In genomic region chr7:127255008-127255407, GRCm38 (mm10) we compare ENCODE assay signal across 9 mouse cellular contexts. TPM values are rescaled to one million over a fixed set of nuclear protein-coding genes. Genes with fewer than 3 reads are reported as not detected.
DNase-seq lines count a peak whose midpoint lies in the region; ATAC-seq and TF ChIP-seq lines count a peak whose summit lies in the region.
"Had no signal": no experiment of that assay in that cellular context is flagged by ENCODE, and none has a peak within 500 bp of the region (broad histone marks: within the 10 kb centered on the region; RNA-seq: fewer than 3 reads in every experiment).

No protein-coding gene starts in this region.

- no peaks in the 10 kb centered on the region for H3K27me3 ChIP-seq in heart, embryonic 12.5 days (replicated peaks)
- no peaks in the 10 kb centered on the region for H3K27me3 ChIP-seq in hindbrain, embryonic 10.5 days (ENCODE audit: insufficient read depth, poor library complexity, severe bottlenecking)

- peak overlapping the region; percentile 55 for H3K4me3 ChIP-seq in heart, embryonic 12.5 days
- H3K4me3 ChIP-seq in ES-E14 (ENCODE audit: insufficient read depth in 1 of 2, low read depth in 1 of 2, low read length in 2 of 2, poor library complexity in 1 of 2, severe bottlenecking in 1 of 2) = peak overlapping the region; percentile 51 to 77
- H3K4me3 ChIP-seq in hindbrain, embryonic 10.5 days = peak overlapping the region; percentile 65

- H3K27ac ChIP-seq in heart, embryonic 12.5 days (ENCODE audit: poor library complexity, severe bottlenecking) = no peak overlapping the region
- H3K27ac ChIP-seq in ES-E14 (ENCODE audit: insufficient read depth, low read depth, low read length, poor library complexity, severe bottlenecking) = no peak overlapping the region; the same call in 1 of the 2 replicates
- H3K27ac ChIP-seq in hindbrain, embryonic 10.5 days = peak overlapping the region; percentile 91

- no peak for DNase-seq in heart, postnatal 4 days
- no peak for DNase-seq in ES-E14 (ENCODE audit: low read depth, low spot score)
- DNase-seq in hindbrain, embryonic 10.5 days (ENCODE audit: low spot score) = no peak
- DNase-seq in cerebellum, adult 9-10 months = no peak
- no peak for DNase-seq in thymus, postnatal 10 days (ENCODE audit: low spot score in 2 of 2)
- DNase-seq: kidney, postnatal 36 days had no signal

- H3K4me1 ChIP-seq in heart, embryonic 12.5 days (replicated peaks) = peaks cover 19% of the 10 kb centered on the region
- no peaks in the 10 kb centered on the region for H3K4me1 ChIP-seq in ES-E14 (ENCODE audit: control insufficient read depth in 2 of 2, insufficient read depth in 2 of 2, low read length in 2 of 2, poor library complexity in 1 of 2)
- H3K4me1 ChIP-seq in hindbrain, embryonic 10.5 days (replicated peaks) = peaks cover 31% of the 10 kb centered on the region

- ATAC-seq in heart, embryonic 12.5 days (ENCODE audit: insufficient number of reproducible peaks, low FRiP score) = no peak
- ATAC-seq in megakaryocyte-erythroid progenitor cell, adult 5-6 weeks (replicated peaks; ENCODE audit: low FRiP score, low TSS enrichment, poor library complexity, severe bottlenecking) = peak; percentile 41; the same call in 1 of the 2 replicates
- ATAC-seq in inflammation-experienced regulatory T-cells, adult 6 months = no peak

- in situ Hi-C loops in ES-E14 (cut with MboI; ENCODE audit: low sequenced_read_pairs in 2 of 2, unreplicated experiment in 2 of 2) = no loop called here

- H3K9me3 ChIP-seq in heart, embryonic 12.5 days (replicated peaks) = no peaks in the 10 kb centered on the region
- H3K9me3 ChIP-seq in ES-E14 (ENCODE audit: control insufficient read depth, insufficient read depth, low read depth, low read length) = no peaks in the 10 kb centered on the region
- no peaks in the 10 kb centered on the region for H3K9me3 ChIP-seq in hindbrain, embryonic 10.5 days

- peak overlapping the region; percentile 73 for H3K4me2 ChIP-seq in heart, embryonic 12.5 days

- H3K36me3 ChIP-seq in heart, embryonic 12.5 days = peaks cover 17% of the 10 kb centered on the region
- peaks cover 27% of the 10 kb centered on the region for H3K36me3 ChIP-seq in ES-E14 (ENCODE audit: control insufficient read depth, insufficient read depth, low read length, poor library complexity, severe bottlenecking)
- peaks cover 56% of the 10 kb centered on the region for H3K36me3 ChIP-seq in hindbrain, embryonic 10.5 days

- WGBS in heart, embryonic 12.5 days = 19% methylated on average over 4 of the region's 4 CpGs
- 38% methylated on average over 4 of the region's 4 CpGs for WGBS in hindbrain, embryonic 10.5 days

- peak overlapping the region; percentile 73; the same call in 1 of the 2 replicates for H3K9ac ChIP-seq in heart, embryonic 12.5 days
- peak overlapping the region; percentile 83; the same call in 1 of the 2 replicates for H3K9ac ChIP-seq in ES-E14 (ENCODE audit: insufficient read depth, low read depth, low read length, poor library complexity, severe bottlenecking)

TF ChIP-seq in ES-E14, 5 proteins besides CTCF, POLR2A, EP300 and RAD21:
- TF ChIP-seq CHD2 (IDR thresholded peaks at IDR 0.05; ENCODE audit: low read depth, low read length) (no peak), ZNF384 (IDR thresholded peaks at IDR 0.05; ENCODE audit: low read depth, low read length) (no peak), HCFC1 (IDR thresholded peaks at IDR 0.05; ENCODE audit: borderline replicate concordance, insufficient read depth, low read length) (no peak), ZC3H11A (IDR thresholded peaks at IDR 0.05; ENCODE audit: borderline replicate concordance, low read depth, low read length) (no peak), MAFK (IDR thresholded peaks at IDR 0.05; ENCODE audit: insufficient read depth, low read depth, low read length) (no peak)

RNA-seq across cellular contexts. Expression of gene Dctpp1, which starts 5.5 kb away (rescaled TPM):
- 162 and 163 TPM in 2 replicates for polyA plus RNA-seq in heart, embryonic 12.5 days (2016; fragmentation: Nextera tagmentation; extraction: Ambion mirVana)
- 10 to 100 TPM; 62.0 to 64.5 TPM for total RNA-seq in heart, postnatal 4 days (2021)
- 391 and 461 TPM in 2 replicates for total RNA-seq in ES-E14 (2012; rRNA removed)
- polyA plus RNA-seq in hindbrain, embryonic 10.5 days (2016; fragmentation: Nextera tagmentation; extraction: Ambion mirVana) = 284 and 329 TPM in 2 replicates
- 61.0 and 138 TPM in 2 replicates for total RNA-seq in megakaryocyte-erythroid progenitor cell, adult 5-6 weeks (2014; fragmentation: Nextera tagmentation)
- total RNA-seq in megakaryocyte-erythroid progenitor cell, adult 5-6 weeks (2017) = 44.5 and 48.2 TPM in 2 replicates
- 10 to 100 TPM; 37.2 to 88.3 (median 51.2) TPM for polyA plus RNA-seq in inflammation-experienced regulatory T-cells, adult 6 months (2017; shearing (Covaris generic))

RNA-seq across cellular contexts. Expression of gene Zfp771, which starts 10.9 kb away (rescaled TPM):
- 32.7 and 34.4 TPM in 2 replicates for polyA plus RNA-seq in heart, embryonic 12.5 days (2016; fragmentation: Nextera tagmentation; extraction: Ambion mirVana)
- 10 to 100 TPM; 11.6 to 14.2 TPM for total RNA-seq in heart, postnatal 4 days (2021)
- 18.7 and 21.6 TPM in 2 replicates for total RNA-seq in ES-E14 (2012; rRNA removed)
- 62.4 and 70.1 TPM in 2 replicates for polyA plus RNA-seq in hindbrain, embryonic 10.5 days (2016; fragmentation: Nextera tagmentation; extraction: Ambion mirVana)
- 15.1 and 16.6 TPM in 2 replicates for total RNA-seq in megakaryocyte-erythroid progenitor cell, adult 5-6 weeks (2014; fragmentation: Nextera tagmentation)
- 13.6 and 14.1 TPM in 2 replicates for total RNA-seq in megakaryocyte-erythroid progenitor cell, adult 5-6 weeks (2017)
- polyA plus RNA-seq in inflammation-experienced regulatory T-cells, adult 6 months (2017; shearing (Covaris generic)) = 1 to 10 TPM in 1 of 3 experiments, under 1 TPM in 1, not detected in 1; 0.46 to 1.5 TPM

RNA-seq across cellular contexts. Expression of gene Sephs2, which starts 18.8 kb away (rescaled TPM):
- 86.4 and 87.2 TPM in 2 replicates for polyA plus RNA-seq in heart, embryonic 12.5 days (2016; fragmentation: Nextera tagmentation; extraction: Ambion mirVana)
- total RNA-seq in heart, postnatal 4 days (2021) = 10 to 100 TPM; 44.2 to 45.7 TPM
- 104 and 113 TPM in 2 replicates for total RNA-seq in ES-E14 (2012; rRNA removed)
- 69.8 and 76.2 TPM in 2 replicates for polyA plus RNA-seq in hindbrain, embryonic 10.5 days (2016; fragmentation: Nextera tagmentation; extraction: Ambion mirVana)
- total RNA-seq in megakaryocyte-erythroid progenitor cell, adult 5-6 weeks (2014; fragmentation: Nextera tagmentation) = 61.7 and 74.2 TPM in 2 replicates
- total RNA-seq in megakaryocyte-erythroid progenitor cell, adult 5-6 weeks (2017) = 115 and 130 TPM in 2 replicates
- polyA plus RNA-seq in inflammation-experienced regulatory T-cells, adult 6 months (2017; shearing (Covaris generic)) = 10 to 100 TPM; 19.4 to 45.4 (median 28.6) TPM

RNA-seq across cellular contexts. Expression of gene Sept1, which starts 22.1 kb away (rescaled TPM):
- 22.1 and 28.2 TPM in 2 replicates for polyA plus RNA-seq in heart, embryonic 12.5 days (2016; fragmentation: Nextera tagmentation; extraction: Ambion mirVana)
- 10 to 100 TPM; 11.2 to 12.1 TPM for total RNA-seq in heart, postnatal 4 days (2021)
- total RNA-seq in ES-E14 (2012; rRNA removed) = 85.8 and 128 TPM in 2 replicates
- 32.4 and 33.8 TPM in 2 replicates for polyA plus RNA-seq in hindbrain, embryonic 10.5 days (2016; fragmentation: Nextera tagmentation; extraction: Ambion mirVana)
- total RNA-seq in megakaryocyte-erythroid progenitor cell, adult 5-6 weeks (2014; fragmentation: Nextera tagmentation) = 41.3 and 47.7 TPM in 2 replicates
- total RNA-seq in megakaryocyte-erythroid progenitor cell, adult 5-6 weeks (2017) = 24.8 and 25.5 TPM in 2 replicates
- 100 to 1,000 TPM; 783 to 927 (median 807) TPM for polyA plus RNA-seq in inflammation-experienced regulatory T-cells, adult 6 months (2017; shearing (Covaris generic))

RNA-seq across cellular contexts. Expression of gene Zfp553, which starts 22.1 kb away (rescaled TPM):
- polyA plus RNA-seq in heart, embryonic 12.5 days (2016; fragmentation: Nextera tagmentation; extraction: Ambion mirVana) = 23.8 and 25.3 TPM in 2 replicates
- 10 to 100 TPM in 1 of 2 experiments, 1 to 10 TPM in 1; 9.2 to 10.8 TPM for total RNA-seq in heart, postnatal 4 days (2021)
- total RNA-seq in ES-E14 (2012; rRNA removed) = 55.2 and 64.7 TPM in 2 replicates
- 78.7 and 81.0 TPM in 2 replicates for polyA plus RNA-seq in hindbrain, embryonic 10.5 days (2016; fragmentation: Nextera tagmentation; extraction: Ambion mirVana)
- total RNA-seq in megakaryocyte-erythroid progenitor cell, adult 5-6 weeks (2014; fragmentation: Nextera tagmentation) = 17.0 and 18.3 TPM in 2 replicates
- 22.7 and 31.7 TPM in 2 replicates for total RNA-seq in megakaryocyte-erythroid progenitor cell, adult 5-6 weeks (2017)
- polyA plus RNA-seq in inflammation-experienced regulatory T-cells, adult 6 months (2017; shearing (Covaris generic)) = 1 to 10 TPM; 3.3 to 6.8 (median 4.6) TPM
